8 mouse cellular contexts compared by ENCODE assay signal in genomic region chr7:3674507-3675227, GRCm38 (mm10). TPM values are rescaled to one million over a fixed set of nuclear protein-coding genes. Genes with fewer than 3 reads are reported as not detected.
DNase-seq lines count a peak whose midpoint lies in the region; ATAC-seq and TF ChIP-seq lines count a peak whose summit lies in the region.

No protein-coding gene starts in this region.

- no peak overlapping the region for H3K4me3 ChIP-seq in heart, embryonic 16.5 days (ENCODE audit: low read length)
- H3K4me3 ChIP-seq in liver, embryonic 12.5 days, result no peak overlapping the region
- no peak overlapping the region for H3K4me3 ChIP-seq in stomach, embryonic 14.5 days (ENCODE audit: low read depth, low read length)

- no peaks in the 10 kb centered on the region for H3K9me3 ChIP-seq in heart, embryonic 16.5 days (replicated peaks; ENCODE audit: control insufficient read depth, low read length)
- H3K9me3 ChIP-seq in liver, embryonic 12.5 days (replicated peaks), result no peaks in the 10 kb centered on the region
- H3K9me3 ChIP-seq in stomach, embryonic 14.5 days (ENCODE audit: control insufficient read depth, low read depth, low read length), result no peaks in the 10 kb centered on the region

- no peak overlapping the region for H3K9ac ChIP-seq in heart, embryonic 16.5 days (ENCODE audit: low read length)
- no peak overlapping the region for H3K9ac ChIP-seq in liver, embryonic 12.5 days
- no peak overlapping the region for H3K9ac ChIP-seq in stomach, embryonic 14.5 days (replicated peaks; ENCODE audit: low read depth, low read length)

- no peak overlapping the region for H3K4me2 ChIP-seq in heart, embryonic 16.5 days (ENCODE audit: low read depth, low read length)
- no peak overlapping the region for H3K4me2 ChIP-seq in liver, embryonic 12.5 days
- no peak overlapping the region for H3K4me2 ChIP-seq in stomach, embryonic 14.5 days (replicated peaks; ENCODE audit: low read depth, low read length)

- peak; percentile 74 for DNase-seq in CD4-positive helper T cell, adult 2 months (ENCODE audit: low read depth, low spot score)
- peak; percentile 86 for DNase-seq in brain, embryonic 14.5 days (ENCODE audit: low read depth)
- peak; percentile 9 for DNase-seq in fibroblast of lung, adult 2 months (ENCODE audit: low read depth)
- peak; percentile 85 for DNase-seq in kidney, postnatal 14 days
- DNase-seq in natural killer cell, adult 2 months (ENCODE audit: low spot score in 2 of 2), result peak; percentile 62 to 78

- H3K4me1 ChIP-seq in heart, embryonic 16.5 days (ENCODE audit: control insufficient read depth, insufficient read depth, low read length), result no peaks in the 10 kb centered on the region
- peaks cover 8% of the 10 kb centered on the region for H3K4me1 ChIP-seq in liver, embryonic 12.5 days
- no peaks in the 10 kb centered on the region for H3K4me1 ChIP-seq in stomach, embryonic 14.5 days (ENCODE audit: control insufficient read depth, insufficient read depth, low read length)

- peak; percentile 99 for TF ChIP-seq CTCF in brain, embryonic 14.5 days (IDR thresholded peaks at IDR 0.05; ENCODE audit: borderline replicate concordance, extremely low read depth, insufficient read depth, insufficient read length)

- no peak for TF ChIP-seq POLR2A in brain, embryonic 14.5 days (IDR thresholded peaks at IDR 0.05; ENCODE audit: borderline replicate concordance, extremely low read depth, insufficient read depth, insufficient read length, poor library complexity, severe bottlenecking)

- H3K36me3 ChIP-seq in heart, embryonic 16.5 days (ENCODE audit: control insufficient read depth, insufficient read depth), result no peaks in the 10 kb centered on the region
- H3K36me3 ChIP-seq in liver, embryonic 12.5 days, result peaks cover 3% of the 10 kb centered on the region; the same call in 1 of the 2 replicates
- no peaks in the 10 kb centered on the region; the same call in 1 of the 2 replicates for H3K36me3 ChIP-seq in stomach, embryonic 14.5 days (ENCODE audit: control insufficient read depth, insufficient read depth, low read length)

- no peaks in the 10 kb centered on the region for H3K27me3 ChIP-seq in heart, embryonic 16.5 days (ENCODE audit: control insufficient read depth, insufficient read depth, low read length)
- H3K27me3 ChIP-seq in liver, embryonic 12.5 days (replicated peaks), result no peaks in the 10 kb centered on the region
- H3K27me3 ChIP-seq in stomach, embryonic 14.5 days (ENCODE audit: control insufficient read depth, insufficient read depth, low read length), result no peaks in the 10 kb centered on the region

- WGBS in heart, embryonic 16.5 days, result 66% methylated on average over 10 of the region's 10 CpGs
- WGBS in liver, embryonic 12.5 days (ENCODE audit: insufficient replicate concordance), result 42% methylated on average over 10 of the region's 10 CpGs
- 73% methylated on average over 10 of the region's 10 CpGs for WGBS in stomach, embryonic 14.5 days

- H3K27ac ChIP-seq in heart, embryonic 16.5 days (ENCODE audit: low read length), result no peak overlapping the region
- no peak overlapping the region for H3K27ac ChIP-seq in liver, embryonic 12.5 days
- H3K27ac ChIP-seq in stomach, embryonic 14.5 days (ENCODE audit: low read length), result no peak overlapping the region

- ATAC-seq in heart, embryonic 16.5 days (replicated peaks; ENCODE audit: extremely low read depth, insufficient read depth, low FRiP score), result peak; percentile 80
- ATAC-seq in liver, embryonic 12.5 days, result peak; percentile 83
- peak; percentile 76; the same call in 1 of the 2 replicates for ATAC-seq in stomach, embryonic 14.5 days (ENCODE audit: insufficient number of reproducible peaks, insufficient read depth, low FRiP score, low read depth)

RNA-seq across cellular contexts. Expression of gene Tmc4, which starts 2.7 kb away (rescaled TPM):
- polyA plus RNA-seq in brain, embryonic 14.5 days (2012; rRNA removed), result 13.7 and 14.1 TPM in 2 replicates
- polyA plus RNA-seq in heart, embryonic 16.5 days (2015; fragmentation: Nextera tagmentation; extraction: Ambion mirVana), result 7.0 and 7.3 TPM in 2 replicates
- polyA plus RNA-seq in liver, embryonic 12.5 days (2016; fragmentation: Nextera tagmentation; extraction: Ambion mirVana), result 6.9 and 8.1 TPM in 2 replicates
- polyA plus RNA-seq in stomach, embryonic 14.5 days (2014; fragmentation: Nextera tagmentation; extraction: Ambion mirVana), result 61.8 and 67.3 TPM in 2 replicates

RNA-seq across cellular contexts. Expression of gene Leng1, which starts 9.0 kb away (rescaled TPM):
- polyA plus RNA-seq in brain, embryonic 14.5 days (2012; rRNA removed), result 6.6 and 8.6 TPM in 2 replicates
- 20.5 and 22.3 TPM in 2 replicates for polyA plus RNA-seq in heart, embryonic 16.5 days (2015; fragmentation: Nextera tagmentation; extraction: Ambion mirVana)
- 10.2 and 11.6 TPM in 2 replicates for polyA plus RNA-seq in liver, embryonic 12.5 days (2016; fragmentation: Nextera tagmentation; extraction: Ambion mirVana)
- 14.0 and 14.1 TPM in 2 replicates for polyA plus RNA-seq in stomach, embryonic 14.5 days (2014; fragmentation: Nextera tagmentation; extraction: Ambion mirVana)

RNA-seq across cellular contexts. Expression of gene Tsen34, which starts 18.0 kb away (rescaled TPM):
- 190 and 235 TPM in 2 replicates for polyA plus RNA-seq in brain, embryonic 14.5 days (2012; rRNA removed)
- 207 and 237 TPM in 2 replicates for polyA plus RNA-seq in heart, embryonic 16.5 days (2015; fragmentation: Nextera tagmentation; extraction: Ambion mirVana)
- polyA plus RNA-seq in liver, embryonic 12.5 days (2016; fragmentation: Nextera tagmentation; extraction: Ambion mirVana), result 59.0 and 60.3 TPM in 2 replicates
- 223 and 240 TPM in 2 replicates for polyA plus RNA-seq in stomach, embryonic 14.5 days (2014; fragmentation: Nextera tagmentation; extraction: Ambion mirVana)

RNA-seq across cellular contexts. Expression of gene Mboat7, which starts 18.7 kb away (rescaled TPM):
- polyA plus RNA-seq in brain, embryonic 14.5 days (2012; rRNA removed), result 78.7 and 103 TPM in 2 replicates
- 35.8 and 37.8 TPM in 2 replicates for polyA plus RNA-seq in heart, embryonic 16.5 days (2015; fragmentation: Nextera tagmentation; extraction: Ambion mirVana)
- polyA plus RNA-seq in liver, embryonic 12.5 days (2016; fragmentation: Nextera tagmentation; extraction: Ambion mirVana), result 24.9 and 27.5 TPM in 2 replicates
- 36.8 and 40.4 TPM in 2 replicates for polyA plus RNA-seq in stomach, embryonic 14.5 days (2014; fragmentation: Nextera tagmentation; extraction: Ambion mirVana)

RNA-seq across cellular contexts. Expression of gene Rps9, which starts 29.1 kb away (rescaled TPM):
- 2,419 and 2,655 TPM in 2 replicates for polyA plus RNA-seq in brain, embryonic 14.5 days (2012; rRNA removed)
- polyA plus RNA-seq in heart, embryonic 16.5 days (2015; fragmentation: Nextera tagmentation; extraction: Ambion mirVana), result 814 and 845 TPM in 2 replicates
- polyA plus RNA-seq in liver, embryonic 12.5 days (2016; fragmentation: Nextera tagmentation; extraction: Ambion mirVana), result 1,310 and 1,334 TPM in 2 replicates
- polyA plus RNA-seq in stomach, embryonic 14.5 days (2014; fragmentation: Nextera tagmentation; extraction: Ambion mirVana), result 1,552 and 1,583 TPM in 2 replicates

Comparison
In these comparisons a context has a peak if more than half of its experiments do, and no peak if none do; other contexts are left out.
1. DNase-seq: peak in every context shown above with its lines; median percentile 86 in brain, embryonic 14.5 days; 85 in kidney, postnatal 14 days; 74 in CD4-positive helper T cell, adult 2 months; 70 in natural killer cell, adult 2 months; 9 in fibroblast of lung, adult 2 months.